Mouse (Mus musculus): ENCODE measurements at regions not wholly inside any gene's neighbourhood (a gene's known extent, or its start where the extent isn't known, plus 50 kb on each side); places are given as distances from the start of the nearest gene placed in this dataset.
"Not testable (repeated sequence)": the region's sequence is repeated elsewhere in the genome, so short reads cannot be mapped to it uniquely, and the experiment has no call there.

DNA sequence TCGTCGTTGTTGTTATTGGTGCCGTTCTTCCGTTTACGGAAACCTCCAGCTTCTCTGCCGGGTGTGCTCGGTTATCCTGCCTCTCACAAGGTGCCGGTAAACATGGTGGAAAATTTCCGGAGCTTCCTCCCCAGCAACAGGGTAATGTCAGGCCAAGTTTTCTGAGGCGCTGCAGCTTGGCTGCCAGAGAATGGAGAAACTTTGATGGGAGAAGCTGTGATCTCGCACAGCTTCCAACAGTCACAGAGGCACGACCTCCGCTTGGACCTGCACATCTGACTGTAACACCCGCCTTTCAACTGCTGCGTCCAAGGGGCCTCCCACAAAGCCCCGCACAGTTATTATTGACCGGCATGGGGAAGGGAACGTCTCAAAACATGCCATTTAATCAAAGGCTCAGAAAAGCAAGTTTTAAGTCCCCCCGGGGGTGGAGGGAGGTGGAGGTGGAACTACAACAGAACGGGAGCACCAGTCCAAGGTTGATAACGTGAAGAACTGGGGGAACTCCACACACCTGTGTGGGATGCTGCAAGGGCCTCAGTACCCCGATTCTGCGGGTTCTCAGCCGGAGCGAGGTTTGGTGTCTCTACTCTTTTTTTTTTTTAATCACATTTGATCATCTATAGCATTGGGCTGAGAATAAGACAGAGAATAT, 299.1 kb downstream of the Vrk1 start:
- no peak for DNase-seq (ENCODE audit: low spot score)

DNA sequence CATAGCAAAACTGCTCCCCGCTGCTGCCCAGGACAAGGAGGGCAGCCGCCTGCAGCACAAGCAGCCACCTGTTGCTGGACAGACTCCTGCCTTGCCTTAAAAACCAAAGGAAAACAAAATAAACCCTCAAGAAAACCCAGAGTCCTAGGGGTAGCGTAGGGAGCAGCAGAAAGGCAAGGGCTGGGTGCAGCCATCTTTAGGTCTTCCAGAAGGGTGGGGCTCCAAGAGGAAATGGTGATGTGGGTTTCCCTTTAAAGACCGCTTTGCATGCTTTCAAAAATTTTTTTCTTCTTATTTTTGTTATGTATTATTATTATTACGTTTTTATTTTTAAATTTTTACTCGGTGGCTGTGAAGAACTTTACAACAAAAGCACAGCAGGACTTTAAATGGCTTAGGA, 300.1 kb downstream of the Vrk1 start:
- no peak for DNase-seq (ENCODE audit: low spot score)

DNA sequence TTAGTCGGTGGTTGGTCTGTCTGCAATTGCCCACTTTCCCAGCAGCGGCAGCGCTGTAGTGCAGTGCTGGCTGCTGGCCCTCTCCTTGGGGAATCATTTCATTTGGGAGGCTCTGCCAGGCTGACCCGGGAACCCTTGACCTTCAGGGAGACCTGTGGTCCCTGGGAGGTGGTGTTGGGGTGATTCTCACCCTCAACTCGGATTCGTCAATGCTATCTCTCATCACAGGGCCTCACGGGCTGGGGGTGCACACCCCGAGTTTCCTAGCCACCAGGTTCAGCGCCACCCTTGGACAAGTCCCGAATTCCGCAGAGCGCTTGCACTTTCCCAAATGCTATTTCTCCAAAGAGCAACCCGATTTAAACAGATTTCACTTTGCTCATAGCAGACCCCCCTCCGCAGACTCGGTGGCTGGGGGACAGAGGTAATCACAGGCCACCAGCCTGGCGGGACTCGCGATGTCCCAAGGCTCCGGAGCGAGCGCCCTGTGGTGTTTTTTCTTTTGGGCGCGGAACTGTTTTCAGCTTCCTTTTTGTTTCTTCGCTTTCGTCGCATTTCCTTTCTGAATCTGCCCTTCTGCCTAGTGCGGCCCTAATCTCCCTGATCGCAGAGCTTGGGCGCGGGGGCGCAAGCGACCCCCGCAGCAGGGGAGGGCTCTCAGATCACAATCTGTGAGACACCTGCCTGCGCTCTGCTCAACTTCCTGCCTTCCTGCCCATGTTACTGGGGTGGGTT, 300.7 kb downstream of the Vrk1 start:
- no peak for DNase-seq (ENCODE audit: low spot score)

DNA sequence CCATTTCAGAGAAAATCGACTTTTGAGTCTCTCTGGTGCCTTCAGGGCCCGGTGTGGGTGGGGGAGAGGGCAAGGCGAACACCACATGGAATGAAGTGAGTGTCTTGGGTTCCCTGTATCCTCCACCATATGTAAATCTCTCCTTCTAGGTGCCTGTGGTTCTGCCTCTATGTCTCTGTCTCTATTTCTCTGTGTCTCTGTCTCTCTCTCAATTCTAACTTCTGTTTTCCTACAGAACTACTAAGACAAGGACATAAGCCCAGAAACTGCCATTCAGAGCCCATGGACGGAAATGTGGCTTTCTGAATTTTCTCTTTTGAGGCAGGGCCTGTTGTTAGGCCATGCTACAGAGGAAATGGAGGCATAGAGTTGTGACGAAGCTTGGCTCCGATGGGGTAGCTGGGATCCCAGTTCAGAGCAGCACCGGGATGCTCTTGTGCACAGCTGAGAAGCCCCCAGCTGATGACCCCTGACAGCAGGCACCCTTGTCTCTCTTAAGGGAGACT, 301.3 kb downstream of the Vrk1 start:
- DNase-seq (ENCODE audit: low spot score), result no peak

DNA sequence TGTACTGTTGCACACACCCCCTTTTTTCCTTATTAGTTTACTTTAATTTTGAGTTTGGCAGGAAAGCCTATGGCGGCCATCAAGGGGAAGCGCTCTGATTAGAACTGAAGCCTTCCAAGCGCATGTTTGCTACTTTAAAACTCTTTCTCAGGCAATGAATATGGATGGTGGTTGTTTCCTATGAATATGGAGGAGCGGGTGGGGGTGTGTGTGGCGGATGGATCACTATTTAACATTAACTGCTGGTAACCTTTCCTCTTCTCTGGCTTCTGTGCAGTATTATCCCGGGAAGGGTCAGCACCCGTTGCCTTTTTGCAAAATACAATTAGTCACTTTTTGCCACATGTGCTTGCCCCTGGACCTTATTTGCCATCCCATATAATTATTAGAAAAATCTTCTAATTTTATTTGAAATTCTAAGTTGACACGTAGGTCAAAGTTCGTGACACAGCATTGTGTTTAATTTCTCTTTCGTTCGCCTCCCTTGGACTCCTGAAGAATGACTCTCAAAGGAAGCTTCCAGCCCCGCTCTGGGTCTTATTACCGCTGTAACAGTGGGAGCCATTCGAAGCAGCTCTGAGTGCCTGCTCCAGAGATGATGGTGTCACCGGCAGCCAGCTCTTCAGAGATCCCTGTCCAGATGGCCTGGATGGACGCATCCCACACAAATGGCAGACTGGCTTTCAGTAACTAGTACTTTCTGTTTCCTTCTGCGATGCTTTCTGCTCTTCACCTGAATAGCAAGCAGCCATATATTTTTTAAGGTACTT, 302.0 kb downstream of the Vrk1 start:
- DNase-seq (ENCODE audit: low spot score), result no peak

DNA sequence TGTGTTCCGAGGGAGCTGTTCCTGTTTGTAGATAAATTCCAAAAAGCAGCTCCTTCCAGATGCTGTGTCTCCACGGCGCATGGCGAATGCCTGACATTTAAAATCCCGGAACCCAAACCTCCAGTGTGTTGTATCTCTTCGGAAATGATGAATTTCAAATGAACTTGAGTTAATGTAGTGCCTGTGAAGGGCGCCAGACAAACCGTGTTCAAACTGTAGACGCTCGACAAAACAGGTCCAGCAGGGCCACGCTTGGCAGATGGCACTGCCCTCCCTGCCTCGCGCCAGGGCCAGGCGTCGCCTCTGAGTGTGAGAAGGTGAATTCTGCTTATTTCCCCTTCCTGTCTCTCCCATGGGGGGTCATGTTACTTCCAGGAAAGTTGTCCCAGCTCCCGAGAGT, 307.7 kb downstream of the Vrk1 start:
- DNase-seq (ENCODE audit: low spot score), result no peak

DNA sequence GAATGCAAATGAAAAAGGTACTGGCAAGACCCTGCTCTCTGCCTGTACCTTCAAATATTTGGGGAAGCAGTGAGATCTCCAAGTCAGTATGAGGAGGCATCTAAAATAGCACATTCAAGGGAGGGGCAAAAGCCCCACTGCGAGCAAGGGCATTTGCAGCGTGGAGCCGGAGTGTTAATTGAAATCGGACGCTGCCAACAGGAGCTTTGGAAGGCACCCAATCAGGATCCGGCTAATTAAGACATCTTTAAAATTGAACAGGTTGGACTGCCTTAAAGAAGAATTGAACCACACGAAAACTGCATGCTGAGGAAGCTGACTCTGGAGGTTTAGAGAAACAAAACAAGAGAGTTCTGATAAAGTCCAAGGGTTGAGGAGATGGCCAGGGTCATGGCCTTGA, 311.5 kb downstream of the Vrk1 start:
- DNase-seq (ENCODE audit: low spot score), result no peak

DNA sequence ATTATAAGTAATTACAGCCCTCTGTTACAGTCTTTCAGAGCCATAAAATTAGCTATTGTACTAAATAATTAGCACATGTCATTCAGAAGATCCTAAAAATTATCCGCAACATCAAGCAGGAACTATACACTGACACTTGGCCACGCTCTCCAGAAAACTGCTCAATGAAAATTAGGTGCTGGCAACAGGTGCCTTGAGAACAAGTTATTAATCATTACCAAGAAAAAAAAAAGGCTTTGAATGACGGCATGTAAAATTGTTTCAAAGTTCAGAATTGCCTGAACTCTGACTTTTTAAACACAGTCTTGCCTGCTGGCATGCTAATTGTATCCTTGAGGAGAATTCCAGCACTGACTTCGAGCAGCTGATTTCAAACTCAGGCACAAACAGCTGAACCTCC, 316.6 kb downstream of the Vrk1 start:
- no peak for DNase-seq (ENCODE audit: low spot score)

DNA sequence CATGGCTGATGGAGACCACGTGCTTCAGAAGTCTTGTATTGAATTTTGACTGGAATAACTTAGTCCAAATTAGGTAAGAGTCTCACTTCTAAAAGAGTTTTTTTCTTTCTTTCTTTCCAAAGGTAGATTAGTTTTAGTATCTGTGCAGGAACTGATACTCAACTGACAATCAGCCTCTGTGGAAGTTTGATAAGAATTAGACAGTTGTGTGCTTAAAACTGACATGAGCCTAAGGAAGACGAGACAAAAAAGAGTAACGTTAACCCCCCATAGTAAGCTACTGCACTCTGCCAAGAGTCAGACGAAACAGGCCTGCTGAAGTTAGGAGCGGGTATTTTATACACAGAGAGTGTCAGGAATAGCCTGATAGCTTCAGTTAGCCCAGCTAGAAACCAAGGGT, 317.3 kb downstream of the Vrk1 start:
- DNase-seq (ENCODE audit: low spot score), result peak; percentile 2

DNA sequence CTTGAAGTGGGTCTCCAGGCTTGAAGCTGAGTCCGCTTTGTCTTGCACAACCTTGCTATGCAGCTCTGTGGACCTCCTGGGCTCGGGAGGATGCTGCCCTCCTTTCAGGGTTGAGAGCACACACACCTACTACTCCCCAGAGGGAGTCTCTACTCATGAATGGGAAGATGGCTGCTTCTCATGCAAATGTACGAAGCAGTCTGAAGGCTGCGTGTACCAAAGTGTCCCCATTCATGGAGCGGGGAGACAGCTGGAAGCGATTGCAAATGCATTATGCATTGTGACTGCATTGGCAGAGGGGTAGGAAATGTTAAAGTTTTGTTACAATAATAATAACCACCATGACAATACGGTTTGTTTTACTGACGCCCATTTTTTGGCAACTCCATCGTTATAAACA, 347.8 kb downstream of the Vrk1 start:
- no peak for DNase-seq (ENCODE audit: low spot score)

DNA sequence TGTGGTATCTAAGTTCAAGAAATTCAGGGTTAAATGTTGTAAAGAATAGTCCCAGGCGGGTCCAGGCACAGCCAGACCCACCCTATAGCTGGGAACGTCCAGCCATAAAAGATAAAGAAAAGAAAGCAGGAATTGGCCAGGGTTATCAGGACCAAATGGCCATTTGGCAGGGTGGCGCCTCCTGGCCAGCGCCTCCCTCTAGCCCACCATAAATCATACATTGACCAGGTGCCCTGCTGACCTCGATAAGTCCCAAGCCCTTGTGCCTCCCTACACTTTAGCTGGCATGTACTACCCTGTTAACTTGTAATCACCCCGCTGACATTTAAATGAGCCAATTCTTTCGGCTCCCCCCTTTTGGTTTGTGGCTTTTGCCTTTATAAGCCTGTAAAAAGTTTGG, 351.6 kb downstream of the Vrk1 start:
- DNase-seq (ENCODE audit: low spot score), result not testable (repeated sequence)

DNA sequence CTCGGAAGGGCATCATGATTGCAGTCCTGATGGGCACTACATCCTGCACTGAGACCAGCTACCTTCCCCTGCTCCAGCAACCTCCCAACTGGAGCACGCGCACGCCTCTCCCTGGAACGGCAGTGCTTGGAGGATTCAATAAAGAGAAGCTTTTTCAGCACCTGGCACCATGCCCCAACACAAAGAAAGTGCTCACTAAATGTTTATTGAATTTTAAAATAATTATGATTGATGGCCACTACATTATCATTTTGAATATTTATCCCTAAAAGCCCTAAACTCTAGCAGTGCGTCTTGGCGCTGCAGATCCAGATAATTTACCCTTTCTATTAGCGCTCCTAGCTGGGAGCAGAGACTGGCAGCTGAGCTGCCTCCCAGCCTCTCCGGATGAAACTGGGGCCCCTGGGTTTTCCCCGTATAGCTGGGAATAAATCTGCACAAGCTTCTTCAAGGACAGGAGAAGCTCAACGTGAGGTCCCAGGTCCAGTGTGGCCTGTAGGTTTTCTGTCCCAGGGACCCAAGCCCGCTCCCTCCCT, 364.9 kb downstream of the Vrk1 start:
- DNase-seq (ENCODE audit: low spot score), result no peak

DNA sequence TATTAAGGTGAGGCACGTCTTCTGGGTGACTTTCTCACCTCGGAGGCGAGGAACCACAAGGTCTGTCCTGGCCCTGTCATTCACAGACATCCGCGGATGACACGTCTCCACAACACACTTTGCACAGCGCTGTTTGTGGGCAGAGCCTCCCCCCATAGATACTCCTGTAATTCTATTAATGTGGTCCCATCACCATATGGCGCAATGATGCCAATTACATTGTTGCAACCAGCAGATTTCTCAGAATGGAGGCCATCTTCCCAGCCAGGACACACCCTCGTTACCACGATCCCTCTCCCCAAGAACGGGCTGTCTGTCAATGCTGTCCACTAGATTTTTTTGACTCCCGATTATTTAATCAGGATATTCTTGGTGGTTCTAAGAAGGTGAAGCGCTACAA, 365.9 kb downstream of the Vrk1 start:
- DNase-seq (ENCODE audit: low spot score), result no peak

DNA sequence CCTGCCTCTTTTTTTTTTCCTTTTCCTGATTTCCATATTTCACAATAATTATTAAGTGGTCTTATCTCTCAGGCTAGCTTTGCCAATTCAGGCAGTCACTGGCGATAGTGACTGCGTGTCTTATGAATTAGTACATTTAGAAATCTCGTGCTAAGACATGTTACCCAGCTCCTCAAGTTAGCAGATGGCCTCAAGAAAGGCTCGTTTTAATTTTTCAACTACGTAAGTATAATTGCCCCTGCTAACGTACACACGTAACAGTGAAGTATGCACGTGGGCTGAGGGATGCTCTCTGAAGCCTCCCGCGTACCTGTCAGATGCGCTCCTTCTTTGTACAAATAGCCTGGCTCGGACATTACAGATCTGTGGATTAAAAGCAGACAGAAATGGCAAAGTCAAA, 366.8 kb downstream of the Vrk1 start:
- DNase-seq (ENCODE audit: low spot score), result no peak

DNA sequence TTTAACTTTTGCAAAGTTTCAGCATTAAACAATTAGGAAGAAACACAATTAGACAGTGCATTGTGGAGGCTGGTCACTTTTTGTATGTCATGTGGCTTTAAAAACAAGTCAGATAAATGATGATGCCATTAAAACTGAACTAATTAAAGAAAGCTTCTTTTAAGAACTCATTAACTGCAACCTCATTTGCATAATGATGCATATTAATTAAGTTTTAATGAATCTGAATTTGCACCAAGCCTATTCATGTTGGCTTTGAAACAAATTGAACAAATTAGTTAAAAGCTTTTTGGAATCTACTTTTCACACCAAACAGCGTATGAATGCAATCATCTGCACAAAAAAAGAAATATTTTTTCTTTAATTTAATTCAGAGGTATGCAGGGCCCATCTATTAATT, 367.3 kb downstream of the Vrk1 start:
- no peak for DNase-seq (ENCODE audit: low spot score)

DNA sequence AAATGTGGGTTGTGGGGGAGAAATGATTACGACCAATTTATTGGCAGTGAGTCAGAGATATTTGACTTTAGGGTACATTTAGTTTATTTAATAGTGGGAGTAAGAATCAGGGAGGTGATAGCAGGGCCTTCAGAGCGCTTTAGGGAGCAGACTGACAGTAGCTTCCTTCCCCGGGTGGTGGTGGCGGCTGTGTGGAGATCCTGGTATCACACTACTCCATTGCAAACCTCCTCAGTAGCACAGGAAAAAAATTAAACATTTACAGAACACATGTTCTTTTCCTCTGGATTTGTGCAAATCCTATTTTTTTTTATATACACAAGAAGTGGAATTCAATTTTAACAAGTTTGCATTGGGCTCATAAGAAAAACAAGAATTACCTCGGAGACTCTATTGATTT, 367.7 kb downstream of the Vrk1 start:
- DNase-seq (ENCODE audit: low spot score), result no peak

DNA sequence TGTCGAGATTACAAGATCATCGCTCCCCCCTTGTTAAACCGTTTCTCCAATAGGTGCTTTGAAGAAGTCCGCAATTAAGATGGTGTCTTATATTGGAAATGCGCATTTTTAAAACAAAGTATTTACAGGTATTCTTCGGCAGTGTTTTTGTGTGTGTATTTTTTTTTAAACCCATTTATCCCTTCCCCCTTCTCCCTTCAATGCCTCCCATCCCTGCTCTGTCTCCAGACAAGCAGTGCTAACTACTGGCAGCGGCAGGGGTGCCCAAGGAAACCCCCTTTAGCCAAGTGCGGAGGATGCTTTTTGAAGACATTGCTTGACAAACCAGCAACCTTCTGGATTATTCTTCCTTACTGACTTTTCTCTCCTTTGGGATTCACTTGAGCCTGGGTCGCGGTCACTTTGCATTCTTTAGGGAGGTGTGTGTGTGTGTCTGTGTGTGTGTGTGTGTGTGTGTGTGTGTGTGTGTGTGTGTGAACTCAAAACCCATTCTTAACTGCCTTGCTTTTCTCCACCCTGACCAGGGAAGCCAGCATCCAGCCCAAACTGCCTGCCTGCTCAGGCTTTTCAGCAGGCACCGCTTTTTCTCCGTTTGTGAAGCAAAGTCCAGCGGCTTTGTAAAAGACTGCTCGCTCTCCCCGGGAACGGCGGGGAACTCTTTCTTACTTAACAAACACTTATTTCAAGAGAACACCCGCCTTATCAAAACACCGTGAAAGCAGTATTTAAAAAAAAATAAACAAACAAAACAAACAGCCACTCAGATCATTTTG, 368.5 kb downstream of the Vrk1 start:
- no peak for DNase-seq (ENCODE audit: low spot score)

DNA sequence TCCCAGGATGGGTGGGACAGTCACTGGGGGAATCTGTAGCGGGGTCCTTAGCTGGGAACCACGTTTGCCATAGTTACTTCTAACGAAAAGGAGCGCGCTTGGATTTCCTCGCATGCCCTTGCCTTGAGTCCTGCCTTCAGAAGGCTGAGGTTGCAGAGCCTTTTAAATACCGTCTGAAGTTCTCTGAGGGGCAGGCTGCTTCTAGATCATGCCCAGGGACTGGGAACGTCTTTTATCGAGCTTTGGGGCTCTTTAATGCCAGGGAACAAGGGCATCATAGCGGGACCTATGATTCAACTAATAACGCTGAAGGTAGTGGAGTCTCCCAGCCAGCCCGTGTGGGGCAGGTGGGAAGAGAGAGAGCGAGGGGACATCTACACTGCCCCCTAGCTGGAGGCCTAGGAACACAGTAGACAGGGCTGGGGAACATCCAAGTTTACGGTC, 369.1 kb downstream of the Vrk1 start:
- no peak for DNase-seq (ENCODE audit: low spot score)

DNA sequence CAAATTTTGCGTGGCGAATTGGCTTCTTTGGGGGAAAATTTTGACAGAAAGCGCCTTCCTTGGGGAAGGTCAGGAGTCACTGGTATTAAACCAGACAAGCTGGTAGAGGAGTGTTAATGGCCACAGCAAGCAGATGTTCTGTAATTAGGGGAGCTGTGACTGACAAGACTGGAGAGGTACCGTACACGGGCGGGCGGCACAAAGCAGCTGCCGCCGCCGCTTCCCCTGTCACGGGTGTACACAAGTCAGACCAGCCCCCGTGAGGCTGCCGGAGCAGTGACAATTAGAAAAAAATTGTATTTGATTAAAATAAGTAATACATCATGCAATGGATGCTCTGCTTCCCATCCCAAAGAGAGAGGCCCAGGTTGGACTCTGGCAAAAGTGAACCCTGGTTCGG, 369.8 kb downstream of the Vrk1 start:
- DNase-seq (ENCODE audit: low spot score), result no peak

DNA sequence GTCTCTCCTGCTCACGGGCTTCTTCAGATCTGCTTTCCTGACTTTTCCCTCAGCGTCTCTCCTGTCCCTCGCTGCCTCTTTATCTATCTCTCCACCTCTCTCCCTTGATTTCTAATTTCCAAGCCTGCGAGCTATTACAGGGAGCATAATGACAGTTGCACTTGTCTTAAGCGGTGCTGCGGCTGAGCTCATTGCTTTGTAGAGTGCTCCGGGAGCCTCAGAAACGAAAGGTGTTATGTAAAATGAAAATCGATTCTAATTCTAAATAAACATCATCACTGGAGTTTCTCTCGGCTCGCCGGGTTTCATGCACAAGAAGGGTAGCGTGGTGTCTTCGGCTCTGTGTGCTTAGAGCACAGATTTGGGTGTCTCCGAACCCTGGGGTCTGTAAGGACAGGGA, 371.8 kb downstream of the Vrk1 start:
- no peak for DNase-seq (ENCODE audit: low spot score)

DNA sequence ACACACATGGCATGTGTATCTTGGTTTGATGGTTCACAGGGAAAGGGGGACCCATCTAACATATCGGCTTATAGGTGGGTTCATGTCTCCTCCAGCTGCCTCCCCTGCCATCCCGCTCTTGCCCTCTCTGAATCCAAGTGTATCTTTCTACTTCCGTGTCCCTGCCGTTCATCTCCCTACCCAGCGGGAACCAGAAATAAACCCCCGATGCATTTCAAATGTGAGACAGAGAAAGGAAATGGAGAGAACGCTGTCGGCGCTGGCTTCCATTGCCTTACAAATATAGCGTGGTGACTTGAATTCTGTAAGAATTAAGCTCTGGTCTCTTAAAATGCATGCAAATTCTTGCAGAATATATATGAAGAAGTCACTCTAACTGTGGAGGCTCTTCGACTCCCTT, 379.2 kb downstream of the Vrk1 start:
- no peak for DNase-seq (ENCODE audit: low spot score)

DNA sequence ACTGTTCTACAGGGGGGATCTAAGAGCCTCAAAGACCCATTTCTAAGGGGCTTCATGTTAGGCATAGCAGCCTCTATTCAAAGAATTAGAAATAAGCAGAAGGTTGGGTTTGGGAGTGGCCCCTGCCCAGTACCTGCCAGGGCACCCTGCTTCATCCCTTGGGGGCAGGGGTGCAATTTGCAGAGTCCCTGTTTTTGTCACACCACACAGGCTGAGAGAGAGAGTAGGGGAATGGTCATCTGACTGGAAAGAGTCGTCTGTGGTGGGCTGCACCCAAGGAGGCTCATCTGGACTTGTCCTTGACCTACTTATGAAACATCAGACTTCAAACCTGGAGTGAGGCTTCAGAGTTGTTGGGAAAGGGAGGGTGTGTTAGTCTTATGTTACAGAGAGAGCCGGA, 382.3 kb downstream of the Vrk1 start:
- DNase-seq (ENCODE audit: low spot score), result no peak

All from c-Kit-positive CD71-positive TER-119-positive erythroid progenitor cells, embryonic 14.5 days (primary cell).